Mouse (Mus musculus) midbrain, embryonic 16.5 days (tissue): ENCODE data around the gene Slc9a8. TPM values are rescaled to one million over a fixed set of nuclear protein-coding genes. Genes with fewer than 3 reads are reported as not detected.

Source experiments
- ATAC-seq: fragments of 200-750 bp; cut with Nextera tagmentation; 2 replicates; pipeline ENCODE4 v1.8.0; 2017; ENCODE audit warnings: moderate TSS enrichment
- H3K27ac ChIP-seq: fragments of 300-500 bp; sonication (generic); 2 replicates; pipeline ENCODE4 v1.5.1; 2014; ENCODE audit warnings: mild to moderate bottlenecking, low read length, mixed read lengths
- H3K27me3 ChIP-seq: fragments of 300-500 bp; sonication (generic); 2 replicates; pipeline ENCODE4 v1.6.1; 2014; ENCODE audit warnings: low read depth, low read length, mixed read lengths; ENCODE audit not compliant: control insufficient read depth, insufficient read depth
- H3K36me3 ChIP-seq: fragments of 300-500 bp; sonication (generic); 2 replicates; pipeline ENCODE4 v1.6.1; 2014; ENCODE audit warnings: mild to moderate bottlenecking, low read length, moderate library complexity, mixed read lengths; ENCODE audit not compliant: control insufficient read depth, insufficient read depth
- H3K4me1 ChIP-seq: fragments of 300-500 bp; sonication (generic); 2 replicates; pipeline ENCODE4 v1.6.1; 2014; ENCODE audit warnings: mild to moderate bottlenecking, low read length, mixed read lengths; ENCODE audit not compliant: control insufficient read depth, insufficient read depth
- H3K4me2 ChIP-seq: fragments of 300-500 bp; sonication (generic); 2 replicates; pipeline ENCODE4 v1.6.1; 2014; ENCODE audit warnings: mild to moderate bottlenecking, low read length, mixed read lengths
- H3K4me3 ChIP-seq: fragments of 300-500 bp; sonication (generic); 2 replicates; pipeline ENCODE4 v1.5.1; 2014; ENCODE audit warnings: low read depth, mild to moderate bottlenecking, low read length, moderate library complexity, mixed read lengths
- H3K9ac ChIP-seq: fragments of 300-500 bp; sonication (generic); 2 replicates; pipeline ENCODE4 v1.6.1; 2014; ENCODE audit warnings: low read depth, low read length, mixed read lengths
- H3K9me3 ChIP-seq: fragments of 300-500 bp; sonication (generic); replicated peaks from 2 replicates; pipeline ENCODE4 v1.6.1; 2014; ENCODE audit warnings: mild to moderate bottlenecking, low read length, mixed read lengths; ENCODE audit not compliant: control insufficient read depth, poor library complexity, severe bottlenecking
- WGBS: fragments of 180-500 bp; shearing (Covaris S2); extraction: QIAGEN DNeasy Blood & Tissue Kit; methylation state at CpG from one replicate; pipeline ENCODE4 v1.1.7; 2014; 5-methylcytosine and 5-hydroxymethylcytosine counted together
- polyA plus RNA-seq: library from polyadenylated mRNA; unstranded; fragments of >200 nt; fragmentation: Nextera tagmentation; extraction: Ambion mirVana; gene quantifications from 2 replicates; pipeline ENCODE4 v1.2.1, GENCODE M21; 2015

Gene Slc9a8
- polyA plus RNA-seq, 1 experiment from 2014 or later: 19.4 TPM

GRCm38 (mm10) chr2:167490813-167491525 is 69.5 kb downstream of the Slc9a8 start:
- no peaks in the 10 kb centered on the region for H3K9me3 ChIP-seq
- H3K27ac ChIP-seq: peak overlapping the region; percentile 61
- H3K27me3 ChIP-seq: no peaks in the 10 kb centered on the region
- peak overlapping the region; percentile 39; the same call in 1 of the 2 replicates for H3K9ac ChIP-seq
- WGBS: 83% methylated on average over 4 of the region's 4 CpGs
- no peak for ATAC-seq
- no peaks in the 10 kb centered on the region for H3K36me3 ChIP-seq
- peak overlapping the region; percentile 99 for H3K4me2 ChIP-seq
- no peak overlapping the region; the same call in 1 of the 2 replicates for H3K4me3 ChIP-seq
- H3K4me1 ChIP-seq: peaks cover 29% of the 10 kb centered on the region

GRCm38 (mm10) chr2:167491757-167492708 is 70.5 kb downstream of the Slc9a8 start, which contains the start of gene Rnf114:
TSS of gene Rnf114 (plus strand) at chr2:167492645.
- Histone ChIP-seq H3K4me1 (peaks cover 26% of the 10 kb centered on the region), H3K4me2 (peak within 1 kb of the TSS; percentile 99), H3K27ac (peak within 1 kb of the TSS; percentile 98), H3K9ac (peak within 1 kb of the TSS; percentile 94), H3K27me3 (no peaks in the 10 kb centered on the region), H3K4me3 (peak within 1 kb of the TSS; percentile 100), H3K9me3 (no peaks in the 10 kb centered on the region), H3K36me3 (no peaks in the 10 kb centered on the region)
- WGBS: 4% methylated on average over 45 of the region's 52 CpGs
- ATAC-seq: peak; percentile 40

- 2% methylated on average over 63 of the region's 63 CpGs for WGBS
- H3K36me3 ChIP-seq: no peaks in the 10 kb centered on the region
Measured at GRCm38 (mm10) chr2:167492713-167493636, 71.5 kb downstream of the Slc9a8 start, which contains the start of gene Spata2. TSS of gene Spata2 (minus strand) at chr2:167492887.

GRCm38 (mm10) chr2:167496437-167496836 is 74.9 kb downstream of the Slc9a8 start:
- H3K27me3 ChIP-seq: no peaks in the 10 kb centered on the region
- no peak overlapping the region for H3K4me2 ChIP-seq
- H3K9me3 ChIP-seq: no peaks in the 10 kb centered on the region
- no peaks in the 10 kb centered on the region for H3K36me3 ChIP-seq
- H3K27ac ChIP-seq: no peak overlapping the region
- WGBS: 88% methylated on average over 7 of the region's 7 CpGs
- peaks cover 13% of the 10 kb centered on the region for H3K4me1 ChIP-seq
- no peak for ATAC-seq
- no peak overlapping the region for H3K9ac ChIP-seq
- no peak overlapping the region for H3K4me3 ChIP-seq

More at GRCm38 (mm10) chr2:167492713-167493636, 71.5 kb downstream of the Slc9a8 start, which contains the start of gene Spata2:
- no peaks in the 10 kb centered on the region for H3K9me3 ChIP-seq
- peak within 1 kb of the TSS; percentile 94 for H3K9ac ChIP-seq
- H3K4me3 ChIP-seq: peak within 1 kb of the TSS; percentile 100
- H3K4me2 ChIP-seq: peak within 1 kb of the TSS; percentile 99
- peaks cover 26% of the 10 kb centered on the region for H3K4me1 ChIP-seq
- ATAC-seq: peak; percentile 88
- no peaks in the 10 kb centered on the region for H3K27me3 ChIP-seq
- H3K27ac ChIP-seq: peak within 1 kb of the TSS; percentile 98

- H3K4me3 ChIP-seq: no peak overlapping the region
- ATAC-seq: no peak
- peaks cover 7% of the 10 kb centered on the region for H3K4me1 ChIP-seq
- H3K9me3 ChIP-seq: no peaks in the 10 kb centered on the region
- H3K4me2 ChIP-seq: no peak overlapping the region
- H3K27me3 ChIP-seq: no peaks in the 10 kb centered on the region
- H3K27ac ChIP-seq: no peak overlapping the region
- 77% methylated on average over 5 of the region's 5 CpGs for WGBS
- H3K36me3 ChIP-seq: no peaks in the 10 kb centered on the region
- H3K9ac ChIP-seq: no peak overlapping the region
Measured at GRCm38 (mm10) chr2:167497272-167497671, 75.8 kb downstream of the Slc9a8 start.

GRCm38 (mm10) chr2:167502554-167503252 is 81.2 kb downstream of the Slc9a8 start:
- H3K4me1 ChIP-seq: peaks cover 33% of the 10 kb centered on the region
- no peaks in the 10 kb centered on the region for H3K9me3 ChIP-seq
- H3K9ac ChIP-seq: no peak overlapping the region
- peak overlapping the region; percentile 70 for H3K4me3 ChIP-seq
- peak overlapping the region; percentile 50 for H3K4me2 ChIP-seq
- no peaks in the 10 kb centered on the region for H3K27me3 ChIP-seq
- peaks cover 6% of the 10 kb centered on the region; the same call in 1 of the 2 replicates for H3K36me3 ChIP-seq
- H3K27ac ChIP-seq: peak overlapping the region; percentile 79; the same call in 1 of the 2 replicates
- peak; percentile 13; the same call in 1 of the 2 replicates for ATAC-seq
- 56% methylated on average over 13 of the region's 13 CpGs for WGBS

- Histone ChIP-seq H3K9ac (peak overlapping the region; percentile 80), H3K4me1 (peaks cover 33% of the 10 kb centered on the region), H3K4me2 (peak overlapping the region; percentile 83), H3K27ac (peak overlapping the region; percentile 79), H3K36me3 (peaks cover 9% of the 10 kb centered on the region; the same call in 1 of the 2 replicates), H3K4me3 (peak overlapping the region; percentile 70), H3K9me3 (no peaks in the 10 kb centered on the region), H3K27me3 (no peaks in the 10 kb centered on the region)
- peak; percentile 90 for ATAC-seq
- under 1% methylated on average over 77 of the region's 85 CpGs for WGBS
Measured at GRCm38 (mm10) chr2:167503253-167503895, 81.9 kb downstream of the Slc9a8 start.
